Mouse (Mus musculus) natural killer cell, adult 2 months (primary cell): ENCODE data around the gene Abhd18.
"Not testable (repeated sequence)": the region's sequence is repeated elsewhere in the genome, so short reads cannot be mapped to it uniquely, and the experiment has no call there.

Source experiments
- DNase-seq, 2 experiments: peaks; one replicate each; pipeline ENCODE4 v3.0.0; 2022; ENCODE audit warnings: low spot score in 2 of 2

The Abhd18 gene

GRCm38 (mm10) chr3:40846957-40847017 is at the start of gene Abhd18:
TSS of gene Abhd18 (plus strand) at chr3:40846970.
- DNase-seq, result not testable (repeated sequence)

GRCm38 (mm10) chr3:40798054-40798453 is 48.7 kb upstream of the Abhd18 start:
- no peak for DNase-seq

- DNase-seq, result peak; percentile 48 to 68
Observed at GRCm38 (mm10) chr3:40798500-40798899, 48.3 kb upstream of the Abhd18 start.

GRCm38 (mm10) chr3:40799530-40800372 is 47.0 kb upstream of the Abhd18 start, which contains the start of gene Plk4:
TSS of gene Plk4 (plus strand) at chr3:40800019.
- DNase-seq, result peak; percentile 96 to 97

- DNase-seq, result no peak
Observed at GRCm38 (mm10) chr3:40800373-40800823, 46.4 kb upstream of the Abhd18 start.

GRCm38 (mm10) chr3:40806871-40807270 is 39.9 kb upstream of the Abhd18 start:
- no peak for DNase-seq

- DNase-seq, result no peak
Observed at GRCm38 (mm10) chr3:40808686-40809085, 38.1 kb upstream of the Abhd18 start.

- DNase-seq, result no peak
Observed at GRCm38 (mm10) chr3:40809894-40810293, 36.9 kb upstream of the Abhd18 start.

GRCm38 (mm10) chr3:40813275-40813674 is 33.5 kb upstream of the Abhd18 start:
- DNase-seq, result no peak

- not testable (repeated sequence) for DNase-seq
Observed at GRCm38 (mm10) chr3:40845521-40845920, 1.2 kb upstream of the Abhd18 start.

- peak; percentile 94 to 97 for DNase-seq
Observed at GRCm38 (mm10) chr3:40846473-40846956, 255 bp upstream of the Abhd18 start, which contains the start of gene Mfsd8. TSS of gene Mfsd8 (minus strand) at chr3:40846886.

GRCm38 (mm10) chr3:40847018-40847417 is 248 bp downstream of the Abhd18 start:
- DNase-seq, result peak; percentile 50 to 57

- not testable (repeated sequence) for DNase-seq
Observed at GRCm38 (mm10) chr3:40847936-40848335, 1.2 kb downstream of the Abhd18 start.

GRCm38 (mm10) chr3:40853123-40853738 is 6.5 kb downstream of the Abhd18 start:
- not testable (repeated sequence) for DNase-seq

GRCm38 (mm10) chr3:40893816-40894258 is 47.1 kb downstream of the Abhd18 start:
- DNase-seq, result peak; percentile 98 to 99

- DNase-seq, result not testable (repeated sequence)
Observed at GRCm38 (mm10) chr3:40894336-40894735, 47.6 kb downstream of the Abhd18 start.

- DNase-seq, result not testable (repeated sequence)
Observed at GRCm38 (mm10) chr3:40902443-40902842, 55.7 kb downstream of the Abhd18 start, which contains the start of gene 1700034I23Rik. TSS of gene 1700034I23Rik (minus strand) at chr3:40902543.

GRCm38 (mm10) chr3:40938189-40938588 is 91.4 kb downstream of the Abhd18 start:
- DNase-seq, result no peak

GRCm38 (mm10) chr3:40938592-40938991 is 91.8 kb downstream of the Abhd18 start:
- DNase-seq, result no peak

GRCm38 (mm10) chr3:40939019-40939418 is 92.2 kb downstream of the Abhd18 start:
- no peak for DNase-seq

GRCm38 (mm10) chr3:40949170-40949902 is 102.6 kb downstream of the Abhd18 start, which contains the start of gene Larp1b:
TSS of gene Larp1b (plus strand) at chr3:40949828.
- peak; percentile 100 for DNase-seq

GRCm38 (mm10) chr3:40949903-40950600 is 103.3 kb downstream of the Abhd18 start:
- DNase-seq, result peak; percentile 3 to 28
